Mouse (Mus musculus) intestine, postnatal 0 days (tissue): Measurements from ENCODE around the gene Txndc16. TPM values are rescaled to one million over a fixed set of nuclear protein-coding genes. Genes with fewer than 3 reads are reported as not detected.

ENCODE experiments used
- ATAC-seq: fragments of 200-750 bp; cut with Nextera tagmentation; 2 replicates; pipeline ENCODE4 v1.8.0; 2017; ENCODE audit warnings: mild to moderate bottlenecking, moderate TSS enrichment, moderate library complexity
- H3K27ac ChIP-seq: fragments of 300-500 bp; sonication (generic); 2 replicates; pipeline ENCODE4 v1.5.1; 2014; ENCODE audit warnings: mild to moderate bottlenecking, low read depth, low read length, moderate library complexity
- H3K27me3 ChIP-seq: fragments of 300-500 bp; sonication (generic); replicated peaks from 2 replicates; pipeline ENCODE4 v1.6.1; 2014; ENCODE audit warnings: low read length, mixed read lengths; ENCODE audit not compliant: control insufficient read depth, insufficient read depth
- H3K36me3 ChIP-seq: fragments of 300-500 bp; sonication (generic); 2 replicates; pipeline ENCODE4 v1.6.1; 2014; ENCODE audit warnings: mild to moderate bottlenecking, moderate library complexity; ENCODE audit not compliant: control insufficient read depth, insufficient read depth
- H3K4me1 ChIP-seq: fragments of 300-500 bp; sonication (generic); replicated peaks from 2 replicates; pipeline ENCODE4 v1.6.1; 2014; ENCODE audit warnings: antibody characterized with exemption, low read length, mixed read lengths; ENCODE audit not compliant: control insufficient read depth, insufficient read depth
- H3K4me2 ChIP-seq: fragments of 300-500 bp; sonication (generic); replicated peaks from 2 replicates; pipeline ENCODE4 v1.6.1; 2014; ENCODE audit warnings: low read depth, mild to moderate bottlenecking, moderate library complexity
- H3K4me3 ChIP-seq: fragments of 300-500 bp; sonication (generic); 2 replicates; pipeline ENCODE4 v1.5.1; 2014; ENCODE audit warnings: low read depth, low read length
- H3K9ac ChIP-seq: fragments of 300-500 bp; sonication (generic); 2 replicates; pipeline ENCODE4 v1.6.1; 2014; ENCODE audit warnings: mild to moderate bottlenecking, low read depth, low read length
- H3K9me3 ChIP-seq: fragments of 300-500 bp; sonication (generic); 2 replicates; pipeline ENCODE4 v1.6.1; 2016; ENCODE audit warnings: mixed run types; ENCODE audit not compliant: control insufficient read depth
- CTCF ChIP-seq: sonication (generic); IDR thresholded peaks from 2 replicates; pipeline ENCODE4 v1.5.1; 2016; ENCODE audit warnings: low read depth, mild to moderate bottlenecking, control low read depth, antibody characterized with exemption, moderate library complexity
- WGBS: fragments of 180-500 bp; shearing (Covaris S2); extraction: QIAGEN DNeasy Blood & Tissue Kit; methylation state at CpG from one replicate; pipeline ENCODE4 v1.1.7; 2014; 5-methylcytosine and 5-hydroxymethylcytosine counted together
- polyA plus RNA-seq: library from polyadenylated mRNA; unstranded; fragments of >200 nt; fragmentation: Nextera tagmentation; extraction: Ambion mirVana; gene quantifications from 2 replicates; pipeline ENCODE4 v1.2.1, GENCODE M21; 2015

Txndc16 gene
- polyA plus RNA-seq, 1 experiment from 2014 or later: 4.2 TPM

GRCm38 (mm10) chr14:45085651-45086425, 134.3 kb downstream of the Txndc16 start:
- H3K27ac ChIP-seq: no peak overlapping the region
- no peaks in the 10 kb centered on the region for H3K4me1 ChIP-seq
- H3K9ac ChIP-seq: no peak overlapping the region
- H3K9me3 ChIP-seq: no peaks in the 10 kb centered on the region
- no peaks in the 10 kb centered on the region for H3K36me3 ChIP-seq
- no peak for ATAC-seq
- WGBS: 75% methylated on average over 5 of the region's 5 CpGs
- no peaks in the 10 kb centered on the region for H3K27me3 ChIP-seq
- H3K4me3 ChIP-seq: no peak overlapping the region
- H3K4me2 ChIP-seq: no peak overlapping the region
- TF ChIP-seq CTCF: no peak

GRCm38 (mm10) chr14:45084656-45085280, 135.4 kb downstream of the Txndc16 start:
- Histone ChIP-seq H3K4me1 (no peaks in the 10 kb centered on the region), H3K36me3 (no peaks in the 10 kb centered on the region), H3K4me2 (no peak overlapping the region), H3K27ac (no peak overlapping the region), H3K4me3 (no peak overlapping the region), H3K9ac (no peak overlapping the region), H3K9me3 (no peaks in the 10 kb centered on the region), H3K27me3 (no peaks in the 10 kb centered on the region)
- no peak for ATAC-seq
- no peak for TF ChIP-seq CTCF
- 80% methylated on average over 5 of the region's 5 CpGs for WGBS

GRCm38 (mm10) chr14:45083540-45083939, 136.6 kb downstream of the Txndc16 start:
- H3K27ac ChIP-seq: no peak overlapping the region

More at GRCm38 (mm10) chr14:45083540-45083939, 136.6 kb downstream of the Txndc16 start:
- no peak for ATAC-seq
- H3K9me3 ChIP-seq: no peaks in the 10 kb centered on the region
- no peaks in the 10 kb centered on the region for H3K4me1 ChIP-seq
- no peak overlapping the region for H3K4me2 ChIP-seq
- no peak for TF ChIP-seq CTCF
- H3K9ac ChIP-seq: no peak overlapping the region
- H3K4me3 ChIP-seq: no peak overlapping the region
- H3K27me3 ChIP-seq: no peaks in the 10 kb centered on the region
- no peaks in the 10 kb centered on the region for H3K36me3 ChIP-seq
- 50% methylated on average over 4 of the region's 4 CpGs for WGBS

Other genes with a start within 250 kb of the Txndc16 start
- gene Ptger2, start 232.1 kb downstream of the Txndc16 start, polyA plus RNA-seq: 1.5 and 1.6 TPM in 2 replicates
- 1.4 and 2.0 TPM in 2 replicates for gene Gpr137c, start 611 bp downstream of the Txndc16 start, polyA plus RNA-seq
- 96.3 and 96.6 TPM in 2 replicates for gene Ero1l, start 98.4 kb upstream of the Txndc16 start, polyA plus RNA-seq
- gene Psmc6, start 109.5 kb upstream of the Txndc16 start, polyA plus RNA-seq: 98.6 and 98.8 TPM in 2 replicates
- gene Styx, start 130.8 kb upstream of the Txndc16 start, polyA plus RNA-seq: 40.1 and 46.5 TPM in 2 replicates
- 37.8 and 40.9 TPM in 2 replicates for gene Gnpnat1, start 184.6 kb upstream of the Txndc16 start, polyA plus RNA-seq